Mouse (Mus musculus) B cell, adult 2 months (primary cell): Measurements from ENCODE around the gene Foxp1.

Experiments used
- DNase-seq, 2 experiments: peaks; one replicate each; pipeline ENCODE4 v3.0.0; 2022

Gene Foxp1

DNA sequence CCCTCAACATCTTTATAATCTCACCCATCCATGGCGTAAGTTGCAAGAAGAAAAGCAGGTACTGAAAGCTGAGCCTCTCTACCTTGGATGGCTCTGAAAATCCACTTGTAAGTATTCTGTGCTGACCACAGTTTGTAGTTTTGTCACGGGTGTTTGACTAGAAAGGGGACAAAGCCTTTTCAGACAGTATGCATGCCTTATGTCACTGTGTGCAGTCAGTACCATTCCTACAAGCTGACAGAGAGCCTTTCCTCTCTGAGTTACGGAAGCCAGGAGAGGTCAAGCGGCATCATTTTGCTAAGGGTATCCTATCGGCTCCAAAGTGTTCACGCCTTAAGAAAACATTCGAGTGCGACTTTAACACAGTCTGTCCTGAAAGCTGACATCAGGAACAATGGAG lies 202.1 kb downstream of the Foxp1 start:
- no peak for DNase-seq

DNA sequence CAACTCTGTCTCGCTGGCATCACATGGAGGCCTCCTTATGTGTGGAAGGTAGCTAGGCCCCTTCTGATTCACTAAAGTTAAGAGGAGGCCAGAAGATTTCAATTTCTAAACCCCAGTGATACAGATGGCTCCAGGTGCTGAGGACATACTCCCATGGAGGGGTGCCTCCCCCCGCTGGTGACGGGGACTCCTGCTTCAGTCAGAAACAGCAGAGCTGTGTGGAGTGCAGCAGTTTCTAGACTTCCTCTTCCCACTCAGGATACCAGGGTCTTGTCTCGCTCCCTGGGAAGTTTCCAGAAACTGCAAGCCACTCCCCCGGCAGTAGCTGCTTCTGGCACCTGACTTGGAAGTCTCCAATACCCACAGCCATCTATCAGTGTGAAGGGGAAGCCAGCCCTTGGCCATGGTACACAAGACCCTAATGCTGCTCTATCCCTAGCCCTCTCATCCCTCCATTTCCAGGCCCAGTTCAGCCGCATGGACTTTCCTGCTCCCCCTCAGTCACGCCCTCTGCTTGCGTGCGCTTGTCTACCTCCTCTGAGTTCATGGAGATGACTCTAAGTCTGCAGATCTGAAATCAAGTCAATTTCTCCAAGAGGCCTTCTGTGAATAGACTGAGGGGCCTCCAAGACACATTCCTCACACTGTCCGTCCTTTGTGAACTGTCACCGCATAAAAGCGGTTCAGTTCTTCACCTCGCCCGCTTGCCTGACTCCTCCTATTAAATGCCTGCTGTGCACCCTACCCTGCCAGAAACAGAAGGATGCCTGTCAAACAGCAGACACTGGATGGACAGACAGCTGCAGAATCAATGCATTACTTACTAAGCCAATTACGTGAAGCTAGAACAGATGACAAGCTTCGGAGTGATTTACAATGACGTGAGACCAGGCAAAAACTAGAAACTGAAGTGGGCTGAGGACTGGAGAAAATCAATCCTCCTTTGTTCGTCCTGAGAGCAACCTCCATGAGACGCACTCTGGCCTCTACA lies 202.8 kb downstream of the Foxp1 start:
- DNase-seq, result peak in 1 of 2 experiments; percentile 40

DNA sequence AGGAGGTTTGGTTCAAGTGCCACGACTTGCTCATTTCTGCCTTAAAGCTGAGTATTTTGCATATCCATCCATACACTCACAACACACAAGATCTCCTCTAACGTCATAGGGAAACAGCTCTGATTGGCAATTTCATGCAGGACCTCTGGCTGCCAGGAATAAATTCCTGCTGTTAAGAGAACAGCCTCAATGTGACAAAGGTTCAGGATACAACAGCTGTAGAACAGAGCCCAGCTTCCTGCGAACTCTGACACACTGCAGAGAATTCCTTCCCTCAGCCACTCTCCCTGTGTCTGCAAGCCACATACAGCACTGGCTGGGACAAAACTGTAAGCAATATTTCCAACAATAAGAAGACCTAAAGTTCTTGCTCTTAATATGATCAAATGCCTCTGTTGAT lies 207.8 kb downstream of the Foxp1 start:
- no peak for DNase-seq

DNA sequence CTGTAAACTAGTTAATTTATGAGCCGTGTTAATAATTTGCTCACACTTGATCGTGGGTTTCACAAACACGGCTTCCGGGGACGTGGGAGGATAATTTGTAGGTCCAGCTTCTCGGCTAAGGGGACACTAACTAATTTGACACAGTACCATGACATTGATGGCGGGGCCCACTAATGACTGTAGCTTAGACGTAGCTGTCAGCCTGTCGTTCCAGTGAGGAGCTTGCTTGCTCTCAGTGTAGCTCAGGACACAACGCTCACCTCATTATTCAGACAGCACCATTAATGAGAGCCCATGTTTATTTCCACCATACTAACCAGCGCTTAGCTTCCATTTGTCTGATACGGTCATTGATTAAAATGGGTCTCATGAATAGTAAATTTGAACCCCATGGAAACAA lies 212.0 kb downstream of the Foxp1 start:
- DNase-seq, result no peak

- no peak for DNase-seq
Observed at GRCm38 (mm10) chr6:99310171-99310500, 212.4 kb downstream of the Foxp1 start.

DNA sequence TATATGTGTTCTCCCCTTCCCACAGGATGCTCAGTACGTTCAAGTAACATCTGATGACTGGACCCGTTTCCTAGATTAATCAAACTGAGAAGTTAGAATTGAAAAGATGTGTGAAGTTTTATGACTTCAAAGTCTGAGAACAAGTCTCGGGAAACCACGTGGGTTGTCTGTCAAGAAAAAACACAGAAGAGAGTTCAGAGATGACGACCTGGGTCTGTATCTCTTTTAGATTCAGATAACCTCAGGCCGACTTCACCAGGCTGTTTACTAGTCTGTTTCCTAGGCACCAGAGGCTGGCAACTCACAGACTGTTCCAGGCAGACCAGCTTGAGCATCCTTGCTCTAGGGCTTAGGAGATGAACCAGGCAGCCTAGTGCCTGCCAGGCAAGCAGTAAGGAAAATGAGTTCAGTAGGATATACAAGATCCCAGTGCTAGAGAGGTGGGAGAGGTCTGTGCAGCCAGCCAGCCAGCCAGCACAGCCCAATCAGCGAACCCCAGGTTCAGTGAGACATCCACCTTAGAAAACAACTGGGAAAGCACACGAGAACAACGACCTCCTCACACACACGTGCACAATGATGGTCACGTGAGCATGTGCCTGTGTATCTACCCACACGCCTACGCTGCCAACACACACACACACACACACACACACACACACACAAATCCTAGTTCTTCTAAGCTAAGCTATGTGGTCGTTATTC lies 212.9 kb downstream of the Foxp1 start:
- DNase-seq, result no peak

- DNase-seq, result no peak
Observed at GRCm38 (mm10) chr6:99305751-99306150, 216.8 kb downstream of the Foxp1 start.

DNA sequence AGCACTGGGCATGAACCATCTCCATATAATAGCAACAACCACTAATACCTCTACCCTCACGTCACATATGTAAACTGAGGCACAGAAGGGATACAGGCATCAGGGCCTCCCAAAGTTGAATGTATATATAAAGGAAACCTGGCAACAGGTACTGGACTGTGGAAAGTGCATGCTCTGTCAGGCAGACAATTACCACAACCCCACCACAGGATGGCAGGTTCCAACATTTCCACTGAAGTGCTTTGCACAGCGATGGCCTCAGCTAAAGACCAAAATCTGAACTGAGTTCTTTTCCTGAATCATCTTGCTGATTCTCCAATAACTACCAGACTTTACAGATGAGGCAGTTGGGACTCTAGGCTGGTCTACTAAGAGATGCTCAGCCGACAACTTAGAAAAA lies 217.3 kb downstream of the Foxp1 start:
- DNase-seq, result peak; percentile 62 to 63

DNA sequence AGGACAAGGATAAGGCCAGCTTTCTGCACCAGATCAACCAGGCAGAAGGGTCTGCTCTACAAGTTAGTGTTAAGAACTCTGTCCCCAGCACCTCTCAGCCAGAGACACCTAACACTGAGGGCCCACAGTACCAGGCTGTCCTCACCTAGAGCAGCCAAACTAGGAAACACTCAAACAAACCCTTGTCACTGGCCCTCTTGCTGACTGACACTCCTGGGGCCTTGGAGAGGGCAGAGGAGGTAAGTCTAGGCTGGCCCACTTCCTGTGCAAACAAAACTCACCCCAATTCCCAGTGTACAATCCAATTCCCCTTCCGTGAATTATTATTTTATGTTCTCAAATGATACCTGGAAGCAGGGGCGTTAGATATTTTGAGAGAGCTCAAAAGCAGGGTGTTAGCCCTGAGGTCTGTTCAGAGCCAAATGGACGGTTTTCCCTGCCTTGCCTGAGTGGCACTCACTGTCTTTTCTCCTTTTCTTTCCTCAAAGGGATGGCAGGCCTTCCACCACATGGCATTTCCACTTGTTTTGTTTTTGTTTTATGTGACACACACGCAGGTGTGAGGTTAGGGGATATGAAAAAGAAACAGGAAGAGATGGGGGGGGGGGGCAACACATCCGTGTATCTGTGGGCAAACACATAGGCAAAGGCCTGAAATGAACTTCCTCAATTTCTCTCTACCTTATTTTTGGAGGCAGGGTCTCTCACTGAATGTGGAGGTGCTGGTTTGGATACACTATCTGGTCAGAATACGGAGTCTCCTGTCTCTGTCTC lies 219.7 kb downstream of the Foxp1 start:
- peak; percentile 60 to 65 for DNase-seq

DNA sequence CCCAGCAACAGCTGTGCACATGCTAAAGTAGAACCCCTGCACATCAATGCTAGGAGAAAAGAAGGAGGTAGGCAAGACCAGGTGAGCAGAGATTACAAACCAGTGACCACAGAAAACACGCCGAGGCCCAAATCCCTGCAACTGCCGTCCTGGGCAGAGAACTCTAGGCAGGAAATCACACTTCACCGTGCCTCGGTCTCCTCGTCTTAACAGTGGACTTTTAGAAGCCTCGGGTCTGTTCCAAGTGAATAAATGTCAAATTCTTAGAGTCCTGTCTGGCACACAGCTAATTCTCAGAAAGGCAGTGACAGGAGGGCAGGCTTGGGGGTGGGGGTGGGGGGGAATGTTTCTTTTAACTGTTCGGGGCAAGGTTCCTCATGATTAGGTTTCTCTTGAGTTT lies 220.6 kb downstream of the Foxp1 start:
- no peak for DNase-seq

GRCm38 (mm10) chr6:99300235-99300634 lies 222.3 kb downstream of the Foxp1 start:
- peak; percentile 71 to 77 for DNase-seq

- peak; percentile 63 to 64 for DNase-seq
Observed at GRCm38 (mm10) chr6:99299196-99299595, 223.3 kb downstream of the Foxp1 start.

- no peak for DNase-seq
Observed at GRCm38 (mm10) chr6:99297535-99297934, 225.0 kb downstream of the Foxp1 start.

DNA sequence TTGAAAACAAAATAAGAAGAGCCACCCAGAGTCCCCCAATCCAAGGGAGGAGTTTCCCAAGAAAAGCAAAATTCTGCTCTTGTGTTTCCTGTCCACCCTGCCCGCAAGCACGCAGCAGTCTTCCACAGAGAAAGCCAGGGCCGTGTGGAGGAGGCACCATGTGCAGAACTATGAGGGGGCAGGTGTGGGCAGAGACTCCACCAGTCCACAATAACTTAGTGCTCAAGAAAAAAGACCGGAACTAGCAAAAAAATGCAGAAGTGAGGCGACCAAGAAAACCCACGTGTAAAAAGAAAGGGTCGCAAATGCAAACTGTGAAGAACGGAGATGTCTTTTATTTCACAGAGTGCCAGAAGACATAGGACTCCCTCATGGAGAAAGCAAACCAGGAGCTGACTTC lies 227.0 kb downstream of the Foxp1 start:
- peak; percentile 71 to 74 for DNase-seq

GRCm38 (mm10) chr6:99289220-99289619 lies 233.3 kb downstream of the Foxp1 start:
- DNase-seq, result no peak

DNA sequence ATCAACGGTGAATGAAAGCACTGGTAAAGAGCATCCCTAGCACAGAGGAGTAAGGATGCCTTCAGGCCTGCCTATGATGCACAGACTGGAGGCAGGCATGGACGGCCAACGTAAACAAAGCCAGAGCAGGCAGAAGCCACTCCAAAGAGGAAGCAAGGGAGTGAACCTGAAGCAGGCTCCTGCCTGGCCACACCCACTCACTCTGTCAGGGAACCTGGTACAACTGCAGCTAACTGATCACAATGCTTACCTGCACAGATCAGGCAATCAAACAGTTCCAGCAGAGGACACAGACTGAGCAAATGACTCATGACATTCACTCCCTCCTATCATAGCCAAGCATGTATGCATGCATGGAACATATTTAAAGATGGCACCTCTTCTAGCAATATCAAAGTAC lies 237.5 kb downstream of the Foxp1 start:
- peak in 1 of 2 experiments; percentile 55 for DNase-seq

GRCm38 (mm10) chr6:99284019-99284418 lies 238.5 kb downstream of the Foxp1 start:
- DNase-seq, result no peak

DNA sequence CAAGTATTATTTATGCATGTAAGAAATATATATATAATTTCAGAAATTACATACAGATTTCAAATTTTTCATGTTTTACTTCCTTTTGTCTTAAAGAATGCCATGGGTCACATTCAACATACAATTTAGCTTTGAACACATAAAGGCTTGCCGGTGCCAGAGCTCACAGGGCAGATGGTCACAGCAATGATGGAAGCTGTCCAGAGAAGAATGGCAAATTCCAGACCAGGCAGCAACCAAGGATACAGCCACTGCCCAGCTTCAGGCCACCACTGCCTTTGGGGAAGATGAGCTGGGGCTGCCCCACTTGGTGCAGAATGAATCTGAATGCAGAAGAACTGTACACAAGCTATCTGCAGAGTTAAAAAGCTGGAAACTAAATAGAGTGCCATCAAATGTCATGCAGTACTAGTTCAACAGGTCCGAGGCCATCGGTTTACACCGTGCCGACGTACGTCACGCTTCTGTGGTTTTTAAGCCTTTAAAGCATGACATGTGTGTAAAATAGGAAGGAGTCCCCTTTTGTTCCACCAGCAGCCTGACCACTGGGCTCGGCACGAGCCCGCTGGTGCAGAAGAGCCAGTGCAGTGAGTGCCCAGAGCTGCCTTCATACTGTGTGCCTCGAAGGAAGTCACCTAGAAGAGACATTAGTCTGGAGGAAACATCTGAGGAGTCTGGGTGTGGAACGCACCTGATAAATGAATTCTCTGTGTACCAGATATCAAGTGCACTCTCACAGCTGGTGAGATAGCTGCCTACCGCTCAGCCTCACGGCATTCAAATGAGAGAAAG lies 239.5 kb downstream of the Foxp1 start:
- peak; percentile 62 to 67 for DNase-seq

DNA sequence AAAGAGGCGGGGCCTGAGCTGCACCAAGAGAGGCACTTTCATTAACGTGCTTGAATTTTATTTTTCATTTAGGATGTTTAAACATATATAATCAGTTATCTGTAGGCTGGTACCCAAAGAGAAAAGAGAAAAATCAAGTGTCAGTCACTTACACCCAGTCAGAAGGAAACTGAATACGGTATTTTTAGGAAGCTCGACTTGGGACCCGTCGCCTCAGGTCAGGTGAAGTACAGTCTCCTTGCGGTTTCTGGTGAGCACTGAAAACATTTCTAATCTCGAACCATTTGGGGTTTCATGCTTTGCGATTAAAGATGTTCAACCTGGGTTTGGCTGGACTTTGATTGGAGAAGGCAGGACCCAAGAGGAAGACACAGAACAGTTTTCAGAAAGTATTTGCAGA lies 241.1 kb downstream of the Foxp1 start:
- DNase-seq, result no peak

- no peak for DNase-seq
Observed at GRCm38 (mm10) chr6:99280619-99281018, 241.9 kb downstream of the Foxp1 start.

GRCm38 (mm10) chr6:99277251-99277650 lies 245.3 kb downstream of the Foxp1 start:
- no peak for DNase-seq

GRCm38 (mm10) chr6:99276297-99276653 lies 246.2 kb downstream of the Foxp1 start:
- no peak for DNase-seq
